Mouse (Mus musculus): ENCODE data around the gene Exoc3l. TPM values are rescaled to one million over a fixed set of nuclear protein-coding genes. Genes with fewer than 3 reads are reported as not detected.
A peak's percentile ranks its signal among the peaks of the same experiment; 100 is the strongest.

The Exoc3l gene
- total RNA-seq, 2 experiments from 2014 or later, result 1.6 TPM

- DNase-seq (ENCODE audit: low spot score in 2 of 2), result no peak
These were observed 19.3 kb upstream of the Exoc3l start for GRCm38 (mm10) chr8:105315073-105315769.

- DNase-seq (ENCODE audit: low spot score in 2 of 2), result no peak
These were observed 17.9 kb upstream of the Exoc3l start for GRCm38 (mm10) chr8:105313622-105314402.

GRCm38 (mm10) chr8:105312891-105313481 lies 17.1 kb upstream of the Exoc3l start:
- no peak for DNase-seq (ENCODE audit: low spot score in 2 of 2)

DNA sequence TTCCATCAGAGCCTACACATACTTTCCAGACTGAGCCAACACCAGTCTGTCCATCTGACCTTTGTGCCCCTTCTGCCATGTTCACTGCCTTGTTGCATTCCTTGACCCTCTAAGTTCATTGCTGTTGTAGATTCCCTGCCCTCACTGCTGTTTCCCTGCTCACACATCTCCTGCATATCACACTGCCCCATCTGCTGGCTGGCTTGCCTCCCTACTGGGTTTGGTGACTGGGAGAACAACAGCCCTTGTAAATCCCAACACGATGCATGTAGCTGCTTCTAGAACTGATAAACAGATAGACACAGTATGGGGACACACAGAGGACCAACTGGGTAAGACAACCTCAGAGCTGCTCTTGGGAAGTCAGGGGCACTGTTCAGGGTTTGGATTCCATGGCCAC lies 15.8 kb upstream of the Exoc3l start:
- no peak for DNase-seq (ENCODE audit: low spot score in 2 of 2)

DNA sequence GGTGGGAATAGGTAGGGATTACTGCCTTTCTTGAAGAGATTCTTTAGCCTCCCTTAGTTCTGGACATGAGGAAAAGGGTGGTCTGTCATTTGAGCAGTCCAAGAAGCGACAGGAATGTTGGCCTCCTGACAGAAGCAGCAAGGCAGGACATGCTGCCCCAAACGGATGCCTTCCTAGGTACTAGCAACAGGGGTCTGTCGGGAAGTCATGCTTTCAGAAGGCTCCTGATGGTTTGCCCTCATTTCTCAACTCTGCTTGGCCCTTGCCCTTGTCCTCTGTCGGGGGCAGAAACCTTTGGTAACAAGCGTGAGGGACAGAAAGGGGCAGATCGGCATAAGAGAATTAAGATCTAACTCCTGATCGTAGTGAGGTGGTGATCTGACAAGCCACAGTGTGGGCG lies 14.2 kb upstream of the Exoc3l start:
- no peak for DNase-seq (ENCODE audit: low spot score in 2 of 2)

DNA sequence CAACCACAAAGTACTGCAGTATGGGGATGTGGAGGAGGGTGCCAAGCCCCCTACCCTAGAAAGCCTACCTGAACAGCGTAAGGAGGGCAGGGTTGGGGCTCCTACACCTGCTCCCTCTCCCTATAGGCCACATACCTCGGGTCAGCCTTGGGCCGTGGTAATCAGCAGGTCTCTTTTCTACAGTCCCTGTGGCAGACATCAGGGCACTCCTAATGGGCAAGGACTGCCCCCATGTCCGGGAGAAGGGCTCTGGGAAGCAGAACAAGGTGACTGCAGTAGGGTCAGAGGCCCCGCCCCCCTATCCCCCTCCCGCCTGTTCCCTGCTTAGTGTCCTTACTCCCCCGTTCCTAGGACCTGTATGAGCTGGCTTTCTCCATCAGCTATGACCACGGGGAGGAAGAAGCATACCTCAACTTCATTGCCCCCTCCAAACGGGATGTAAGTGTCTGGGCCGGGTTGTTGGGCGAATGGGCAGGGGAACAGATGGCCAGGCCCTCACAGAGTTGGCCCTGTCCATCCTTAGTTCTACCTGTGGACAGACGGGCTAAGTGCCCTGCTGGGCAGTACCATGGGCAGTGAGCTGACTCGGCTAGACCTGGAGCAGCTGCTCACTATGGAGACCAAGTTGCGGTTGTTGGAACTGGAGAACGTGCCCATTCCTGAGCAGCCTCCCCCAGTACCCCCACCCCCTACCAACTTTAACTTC lies 13.4 kb upstream of the Exoc3l start:
- no peak for DNase-seq (ENCODE audit: low spot score in 2 of 2)

GRCm38 (mm10) chr8:105308428-105308827 lies 12.5 kb upstream of the Exoc3l start:
- DNase-seq (ENCODE audit: low spot score in 2 of 2), result no peak

DNA sequence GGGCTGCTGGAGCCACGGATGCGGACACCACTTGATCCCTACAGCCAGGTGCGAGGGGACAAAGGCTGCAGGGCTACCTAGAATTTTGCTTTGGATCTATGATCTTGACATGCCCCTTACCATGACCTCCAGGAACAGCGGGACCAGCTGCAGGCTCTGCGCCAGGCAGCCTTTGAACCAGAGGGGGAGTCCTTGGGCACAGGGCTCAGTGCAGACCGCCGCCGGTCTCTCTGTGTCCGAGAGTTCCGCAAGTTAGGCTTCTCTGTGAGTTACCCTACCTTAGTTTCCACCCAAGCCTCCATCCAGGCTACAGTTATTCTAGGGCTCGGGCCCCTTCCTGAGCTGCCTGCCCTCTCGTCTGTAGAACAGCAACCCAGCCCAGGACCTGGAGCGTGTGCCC lies 11.8 kb upstream of the Exoc3l start:
- no peak for DNase-seq (ENCODE audit: low spot score in 2 of 2)

GRCm38 (mm10) chr8:105306146-105306691 lies 10.3 kb upstream of the Exoc3l start:
- DNase-seq (ENCODE audit: low spot score in 2 of 2), result no peak

DNA sequence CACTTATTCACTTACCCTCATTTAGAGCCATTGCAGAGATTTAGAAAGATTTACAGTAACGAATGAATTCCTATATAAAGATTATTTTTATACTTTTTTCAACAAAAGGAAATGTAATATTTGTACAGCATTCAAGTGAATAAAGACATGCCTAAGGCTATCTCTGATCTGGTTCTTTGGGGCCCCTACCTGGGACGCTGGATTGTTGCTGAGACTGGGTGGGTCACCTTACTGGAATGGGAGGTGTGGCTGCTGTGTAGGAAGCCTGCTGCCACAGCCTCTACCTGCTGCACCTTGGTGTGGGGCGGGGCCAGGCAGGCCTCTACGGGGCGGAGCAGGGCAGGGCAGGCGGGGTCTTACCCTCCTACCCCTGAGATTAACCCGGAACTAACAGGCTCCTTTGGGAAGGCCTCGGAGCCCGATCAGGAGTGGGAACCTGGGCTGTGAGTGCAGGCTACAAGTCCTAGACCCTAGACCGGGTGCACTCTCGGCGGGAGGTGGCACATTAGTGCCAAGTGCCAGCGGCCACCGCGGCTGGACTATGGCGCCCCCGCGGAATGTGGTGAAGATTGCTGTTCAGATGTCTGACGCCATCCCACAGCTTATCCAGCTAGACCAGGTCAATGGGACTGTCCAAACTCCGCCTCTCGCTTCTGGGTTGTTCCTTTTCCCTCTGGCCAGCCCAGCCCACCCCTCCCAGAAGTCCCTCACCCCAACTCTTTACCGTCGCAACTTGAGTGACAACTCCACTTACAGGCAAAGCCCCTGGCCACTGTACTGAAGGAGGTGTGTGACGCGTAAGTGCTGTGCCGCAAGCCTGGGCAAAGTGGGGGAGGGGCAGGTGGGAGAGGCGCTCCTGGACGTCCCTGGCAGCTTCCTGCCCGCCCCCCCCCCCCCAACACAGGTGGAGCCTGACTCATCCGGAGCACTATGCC lies 9.6 kb upstream of the Exoc3l start, which contains the start of gene Elmo3:
Elmo3 (plus strand) TSS at position 391 of the 935 bp plus-strand sequence.
- DNase-seq (ENCODE audit: low spot score in 2 of 2), result peak; percentile 56 to 61

DNA sequence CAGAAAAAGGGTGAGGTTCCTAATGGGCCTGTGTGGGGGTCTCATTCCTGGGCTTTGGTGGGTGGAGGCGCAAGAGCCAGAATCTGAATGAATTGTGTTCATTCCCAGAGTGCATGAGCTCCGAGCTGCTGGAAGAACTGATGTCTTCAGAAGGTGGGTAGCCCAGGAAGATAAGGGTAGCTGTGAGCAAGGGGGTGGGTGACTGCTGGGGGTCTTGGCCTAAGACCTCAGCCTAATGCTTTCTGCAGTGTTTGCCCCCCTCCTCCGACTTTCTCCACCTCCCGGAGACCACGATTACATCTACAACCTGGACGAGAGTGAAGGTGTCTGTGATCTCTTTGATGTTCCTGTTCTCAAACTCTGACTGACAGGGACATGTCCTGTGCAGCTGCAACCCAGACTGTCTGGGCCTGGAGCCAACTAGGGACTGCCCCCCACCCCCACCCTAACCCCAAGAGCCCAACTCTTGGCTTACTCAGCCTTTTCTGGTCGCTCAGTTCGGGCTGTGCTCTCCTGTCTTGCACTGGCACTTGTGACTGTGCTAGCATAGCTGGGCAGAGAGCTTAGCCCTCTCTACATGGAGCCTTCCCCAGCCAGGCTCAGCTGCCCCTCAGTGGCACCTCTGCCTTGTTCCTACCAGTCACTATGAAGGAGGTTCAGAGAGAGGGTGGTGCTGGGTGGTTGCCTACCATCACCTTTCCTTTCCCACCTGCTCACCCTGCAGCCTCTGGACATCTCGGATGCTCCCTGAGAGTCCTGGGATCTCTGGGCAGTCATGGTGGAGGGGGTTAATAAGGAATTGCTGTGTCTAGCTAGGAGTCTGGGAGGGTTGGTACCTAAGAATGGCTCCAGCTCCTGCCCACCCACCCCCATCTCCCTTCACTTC lies 8.7 kb upstream of the Exoc3l start:
- DNase-seq (ENCODE audit: low spot score in 2 of 2), result no peak

- DNase-seq (ENCODE audit: low spot score in 2 of 2), result no peak
These were observed 8.0 kb upstream of the Exoc3l start for GRCm38 (mm10) chr8:105303874-105304273.

DNA sequence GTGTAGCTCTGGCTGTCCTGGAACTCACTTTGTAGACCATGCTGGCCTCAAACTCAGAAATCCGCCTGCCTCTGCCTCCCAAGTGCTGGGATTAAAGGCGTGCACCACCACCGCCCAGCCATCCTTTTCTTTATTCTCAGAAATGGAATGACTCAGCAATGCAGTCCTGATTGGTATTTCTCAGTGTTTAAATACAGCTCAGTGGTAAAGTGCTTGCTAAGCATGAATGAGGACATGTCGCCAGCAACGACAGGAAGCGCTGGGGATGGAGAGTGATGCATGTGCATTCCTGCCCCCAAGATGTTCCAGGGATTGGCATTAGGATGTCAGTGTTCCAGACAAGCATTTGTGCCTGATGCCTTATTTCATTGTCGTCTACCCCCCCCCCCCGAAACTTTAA lies 7.5 kb upstream of the Exoc3l start:
- no peak for DNase-seq (ENCODE audit: low spot score in 2 of 2)

DNA sequence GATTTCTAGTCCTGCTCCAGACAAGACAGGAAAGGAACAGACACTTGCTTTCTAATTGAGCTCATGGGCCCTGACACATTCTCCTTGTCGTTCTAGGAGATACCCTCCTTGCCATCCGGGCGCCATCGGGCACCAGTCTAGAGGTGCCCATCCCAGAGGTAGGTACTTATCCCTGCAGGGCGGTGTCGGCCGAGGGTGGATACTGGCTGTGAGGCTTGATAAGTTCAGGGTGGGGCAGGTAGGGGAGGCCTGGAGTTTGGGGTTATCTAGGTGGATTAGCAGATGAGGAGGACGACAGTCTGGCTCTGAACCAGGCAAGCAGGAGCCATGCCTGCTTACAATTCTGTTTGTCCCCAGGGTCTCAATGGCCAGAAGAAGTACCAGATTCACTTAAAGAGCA lies 4.1 kb upstream of the Exoc3l start:
- no peak for DNase-seq (ENCODE audit: low spot score in 2 of 2)

DNA sequence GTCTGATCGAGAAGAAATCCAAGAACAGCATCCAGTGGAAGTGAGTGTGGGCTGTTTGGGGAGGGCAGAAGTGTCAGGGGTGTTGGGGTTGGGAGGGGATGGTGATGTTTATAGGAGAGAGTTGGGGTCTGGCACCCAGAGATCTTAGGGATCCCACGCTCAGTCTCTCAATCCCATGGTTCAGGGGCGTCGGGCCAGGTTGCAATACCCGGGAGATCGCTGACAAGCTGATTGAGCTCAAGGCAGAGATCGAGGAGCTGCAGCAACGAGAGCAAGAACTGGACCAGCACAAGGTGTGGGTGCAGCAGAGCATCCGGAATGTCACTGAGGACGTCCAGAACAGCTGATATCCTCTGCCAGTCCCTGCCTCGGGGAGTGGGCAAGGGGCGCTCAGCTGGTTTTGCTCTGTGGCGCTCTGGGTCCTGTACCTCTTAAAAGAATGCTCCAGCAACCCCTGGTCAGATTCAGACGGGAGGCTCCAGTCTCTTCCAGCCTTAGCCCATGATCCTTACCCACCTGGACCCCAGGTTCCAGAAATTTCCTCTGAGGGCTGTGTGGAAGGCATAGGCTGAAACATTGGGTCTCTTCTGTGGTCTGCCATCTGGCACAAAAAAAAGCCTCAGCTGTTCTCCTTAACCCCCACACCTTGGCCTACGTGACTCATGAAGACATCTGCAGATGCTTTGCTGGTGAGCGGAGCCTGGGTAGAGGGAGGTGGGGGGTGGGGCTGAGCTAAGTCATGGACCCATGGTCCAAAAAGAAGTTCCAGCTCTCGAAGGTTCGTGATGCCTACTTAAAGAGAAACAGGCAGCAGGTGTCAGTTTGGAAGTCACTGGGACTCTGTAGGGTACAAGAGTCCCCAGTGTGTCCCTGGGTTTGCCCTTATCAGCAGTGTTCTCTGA lies 2.7 kb upstream of the Exoc3l start:
- no peak for DNase-seq (ENCODE audit: low spot score in 2 of 2)

- peak; percentile 94 to 95 for DNase-seq (ENCODE audit: low spot score in 2 of 2)
These were observed 1.8 kb upstream of the Exoc3l start, which contains the start of gene E2f4 for GRCm38 (mm10) chr8:105297511-105298192. E2f4 (plus strand) TSS chr8:105297663.

GRCm38 (mm10) chr8:105295256-105295655 lies 645 bp downstream of the Exoc3l start:
- DNase-seq (ENCODE audit: low spot score in 2 of 2), result no peak
